Mouse (Mus musculus): Measurements from ENCODE around the gene Mid1. TPM values are rescaled to one million over a fixed set of nuclear protein-coding genes. Genes with fewer than 3 reads are reported as not detected.
"Not testable (repeated sequence)": the region's sequence is repeated elsewhere in the genome, so short reads cannot be mapped to it uniquely, and the experiment has no call there.

Mid1 gene
- polyA plus RNA-seq, 1 experiment from 2014 or later = 10.0 TPM

DNA sequence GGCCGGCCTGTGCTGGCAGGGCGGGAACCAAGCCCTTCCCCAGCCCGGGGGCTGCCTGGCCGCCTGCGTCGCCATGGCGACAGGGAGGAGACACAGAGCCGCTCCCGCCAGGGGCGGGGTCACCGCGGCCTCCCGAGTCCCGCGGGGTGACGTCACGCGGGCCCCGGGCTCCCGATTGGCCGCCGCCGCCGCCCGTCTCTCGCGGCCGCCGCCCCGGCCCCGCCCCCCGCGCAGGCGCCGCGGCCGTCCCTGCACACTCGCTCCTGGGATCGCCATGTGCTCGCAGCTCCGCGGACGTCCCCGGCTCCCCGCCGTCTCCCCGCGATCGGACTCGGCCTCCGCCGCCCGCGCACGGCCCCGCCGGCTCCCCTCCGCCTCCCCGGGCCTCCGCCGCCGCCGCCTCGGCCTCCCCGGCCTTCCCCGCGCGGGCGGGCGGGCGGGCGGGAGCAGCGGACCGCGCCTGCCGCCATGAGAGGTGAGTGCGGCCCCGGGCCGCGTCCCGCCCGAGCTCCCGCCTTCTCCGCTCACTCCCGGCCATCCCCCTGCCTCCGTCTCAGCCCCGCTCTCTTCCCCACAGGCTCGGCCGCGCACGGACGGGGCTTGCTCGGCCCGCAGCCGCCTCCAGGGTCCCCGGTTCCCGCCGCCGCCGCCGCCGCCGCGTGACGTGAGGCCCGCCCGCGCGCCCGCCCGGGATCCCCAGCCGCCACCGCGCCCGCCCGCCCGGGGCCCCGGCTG, 324.2 kb downstream of the Mid1 start, which contains the start of gene Gm21887:
Gene Gm21887 (plus strand): TSS at position 644 of the 735 bp plus-strand sequence.
- Histone ChIP-seq H3K4me2 (peak within 1 kb of the TSS; percentile 43), H3K36me3 (ENCODE audit: control insufficient read depth, insufficient read depth, low read length) (peaks cover 13% of the 10 kb centered on the region), H3K9me3 (replicated peaks; ENCODE audit: control insufficient read depth, low read length) (peaks cover 48% of the 10 kb centered on the region), H3K4me3 (ENCODE audit: low read depth, low read length) (peak within 1 kb of the TSS; percentile 59), H3K27ac (ENCODE audit: low read depth, low read length) (peak within 1 kb of the TSS; percentile 83), H3K9ac (ENCODE audit: low read depth, low read length) (peak within 1 kb of the TSS; percentile 79)
- peak; percentile 86 for ATAC-seq (replicated peaks; ENCODE audit: insufficient number of reproducible peaks, low FRiP score, low TSS enrichment)
- H3K4me1 ChIP-seq (ENCODE audit: control insufficient read depth, insufficient read depth, low read length); H3K27me3 ChIP-seq (ENCODE audit: control insufficient read depth, insufficient read depth, low read length): not testable (repeated sequence)
- WGBS (ENCODE audit: insufficient replicate concordance) = 63% methylated on average over 116 of the region's 118 CpGs

DNA sequence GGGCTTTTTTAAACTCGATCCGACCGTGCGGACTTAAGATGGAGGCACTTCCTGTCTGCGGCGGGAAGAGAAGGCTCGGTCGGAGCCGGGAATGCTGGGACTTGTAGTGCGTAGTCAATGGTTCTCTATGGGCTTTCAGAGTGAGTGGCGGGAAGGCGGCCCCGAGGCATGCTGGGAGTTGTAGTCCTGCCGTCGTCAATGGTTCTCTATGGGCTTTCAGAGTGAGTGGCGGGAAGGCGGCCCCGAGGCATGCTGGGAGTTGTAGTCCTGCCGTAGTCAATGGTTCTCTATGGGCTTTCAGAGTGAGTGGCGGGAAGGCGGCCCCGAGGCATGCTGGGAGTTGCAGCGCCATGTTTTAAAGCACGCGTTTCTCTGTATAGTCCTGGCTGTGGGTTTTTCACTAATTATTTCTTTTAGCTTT, 324.8 kb downstream of the Mid1 start:
- peaks cover 13% of the 10 kb centered on the region for H3K36me3 ChIP-seq (ENCODE audit: control insufficient read depth, insufficient read depth, low read length)
- H3K9ac ChIP-seq (ENCODE audit: low read depth, low read length) = peak overlapping the region; percentile 79
- peaks cover 44% of the 10 kb centered on the region for H3K9me3 ChIP-seq (replicated peaks; ENCODE audit: control insufficient read depth, low read length)
- WGBS (ENCODE audit: insufficient replicate concordance) = 54% methylated on average over 25 of the region's 25 CpGs
- H3K4me1 ChIP-seq (ENCODE audit: control insufficient read depth, insufficient read depth, low read length); H3K27me3 ChIP-seq (ENCODE audit: control insufficient read depth, insufficient read depth, low read length); H3K4me2 ChIP-seq: not testable (repeated sequence)
- peak; percentile 96 for ATAC-seq (replicated peaks; ENCODE audit: insufficient number of reproducible peaks, low FRiP score, low TSS enrichment)
- peak overlapping the region; percentile 83 for H3K27ac ChIP-seq (ENCODE audit: low read depth, low read length)
- H3K4me3 ChIP-seq (ENCODE audit: low read depth, low read length) = peak overlapping the region; percentile 59

DNA sequence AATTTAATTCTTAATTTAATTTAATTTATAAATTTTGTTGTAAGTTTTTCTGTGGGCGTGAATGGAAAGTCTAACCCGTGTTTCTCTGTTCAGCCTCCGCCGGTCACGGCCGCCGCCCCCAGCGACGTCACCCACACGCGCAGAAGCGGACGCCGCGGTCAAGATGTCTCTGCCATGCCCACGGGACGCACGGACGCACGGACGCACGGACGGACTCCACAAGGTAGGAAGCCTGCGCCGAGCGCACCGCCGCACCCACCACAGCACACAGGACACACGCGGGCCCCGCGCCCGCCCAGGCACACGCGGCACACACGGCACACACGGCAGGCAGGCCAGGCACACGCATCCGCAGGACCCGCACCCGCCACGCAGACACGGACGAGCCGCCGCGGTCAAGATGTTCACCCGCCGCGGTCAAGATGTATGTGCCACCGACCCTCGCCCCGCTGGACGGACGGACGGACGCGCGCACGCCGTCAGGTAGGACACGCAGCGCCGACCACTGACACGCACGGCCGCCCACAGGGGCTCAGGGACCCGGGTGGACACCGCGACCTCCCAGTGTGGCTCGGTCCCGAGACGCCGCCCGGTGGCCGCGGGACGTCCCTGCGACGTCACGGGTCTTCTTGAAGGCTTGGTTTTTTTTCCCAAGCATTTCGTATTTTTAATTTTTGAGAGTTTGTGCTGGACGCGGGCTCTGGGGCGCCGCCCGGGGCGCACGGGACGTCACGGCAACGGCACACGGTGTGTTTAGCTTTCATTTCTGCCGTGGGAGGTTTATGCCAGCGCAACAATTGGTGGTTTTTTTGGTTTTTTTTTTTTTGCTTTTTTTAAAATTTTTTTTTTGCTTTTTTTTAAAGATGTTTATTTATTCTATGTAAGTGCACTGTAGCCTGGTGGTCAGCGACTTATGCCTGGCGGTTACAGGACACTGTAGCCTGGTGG, 325.9 kb downstream of the Mid1 start:
- not testable (repeated sequence) for H3K27ac ChIP-seq (ENCODE audit: low read depth, low read length); H3K9ac ChIP-seq (ENCODE audit: low read depth, low read length)

DNA sequence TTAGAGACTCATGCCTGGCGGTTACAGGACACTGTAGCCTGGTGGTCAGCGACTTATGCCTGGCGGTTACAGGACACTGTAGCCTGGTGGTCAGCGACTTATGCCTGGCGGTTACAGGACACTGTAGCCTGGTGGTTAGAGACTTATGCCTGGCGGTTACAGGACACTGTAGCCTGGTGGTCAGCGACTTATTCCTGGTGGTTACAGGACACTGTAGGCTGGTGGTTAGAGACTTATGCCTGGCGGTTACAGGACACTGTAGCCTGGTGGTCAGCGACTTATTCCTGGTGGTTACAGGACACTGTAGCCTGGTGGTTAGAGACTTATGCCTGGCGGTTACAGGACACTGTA, 326.5 kb downstream of the Mid1 start:
- H3K36me3 ChIP-seq (ENCODE audit: control insufficient read depth, insufficient read depth, low read length) = peaks cover 13% of the 10 kb centered on the region
- not testable (repeated sequence) for H3K4me2 ChIP-seq; H3K9ac ChIP-seq (ENCODE audit: low read depth, low read length); H3K27me3 ChIP-seq (ENCODE audit: control insufficient read depth, insufficient read depth, low read length); H3K4me1 ChIP-seq (ENCODE audit: control insufficient read depth, insufficient read depth, low read length); H3K27ac ChIP-seq (ENCODE audit: low read depth, low read length); ATAC-seq (replicated peaks; ENCODE audit: insufficient number of reproducible peaks, low FRiP score, low TSS enrichment); H3K4me3 ChIP-seq (ENCODE audit: low read depth, low read length)
- 100% methylated on average over 1 of the region's 10 CpGs for WGBS (ENCODE audit: insufficient replicate concordance)
- peaks cover 41% of the 10 kb centered on the region for H3K9me3 ChIP-seq (replicated peaks; ENCODE audit: control insufficient read depth, low read length)

More for the DNA sequence above, 325.9 kb downstream of the Mid1 start:
- ATAC-seq (replicated peaks; ENCODE audit: insufficient number of reproducible peaks, low FRiP score, low TSS enrichment) = peak; percentile 52
- not testable (repeated sequence) for H3K4me1 ChIP-seq (ENCODE audit: control insufficient read depth, insufficient read depth, low read length); H3K27me3 ChIP-seq (ENCODE audit: control insufficient read depth, insufficient read depth, low read length)
- Histone ChIP-seq H3K36me3 (ENCODE audit: control insufficient read depth, insufficient read depth, low read length) (peaks cover 13% of the 10 kb centered on the region), H3K4me3 (ENCODE audit: low read depth, low read length) (peak overlapping the region; percentile 25), H3K4me2 (peak overlapping the region; percentile 43), H3K9me3 (replicated peaks; ENCODE audit: control insufficient read depth, low read length) (peaks cover 41% of the 10 kb centered on the region)
- WGBS (ENCODE audit: insufficient replicate concordance) = 84% methylated on average over 97 of the region's 97 CpGs

DNA sequence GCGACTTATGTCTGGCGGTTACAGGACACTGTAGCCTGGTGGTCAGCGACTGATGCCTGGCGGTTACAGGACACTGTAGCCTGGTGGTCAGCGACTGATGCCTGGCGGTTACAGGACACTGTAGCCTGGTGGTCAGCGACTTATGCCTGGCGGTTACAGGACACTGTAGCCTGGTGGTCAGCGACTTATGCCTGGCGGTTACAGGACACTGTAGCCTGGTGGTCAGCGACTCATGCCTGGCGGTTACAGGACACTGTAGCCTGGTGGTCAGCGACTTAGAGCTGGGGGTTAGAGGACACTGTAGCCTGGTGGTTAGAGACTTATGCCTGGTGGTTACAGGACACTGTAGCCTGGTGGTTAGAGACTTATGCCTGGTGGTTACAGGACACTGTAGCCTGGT, 328.4 kb downstream of the Mid1 start:
- H3K27ac ChIP-seq (ENCODE audit: low read depth, low read length); H3K9ac ChIP-seq (ENCODE audit: low read depth, low read length); H3K4me1 ChIP-seq (ENCODE audit: control insufficient read depth, insufficient read depth, low read length); ATAC-seq (replicated peaks; ENCODE audit: insufficient number of reproducible peaks, low FRiP score, low TSS enrichment); H3K4me3 ChIP-seq (ENCODE audit: low read depth, low read length); H3K27me3 ChIP-seq (ENCODE audit: control insufficient read depth, insufficient read depth, low read length); H3K4me2 ChIP-seq: not testable (repeated sequence)
- no CpG with 5 or more reads among the region's 13 CpGs for WGBS (ENCODE audit: insufficient replicate concordance)
- Histone ChIP-seq H3K36me3 (ENCODE audit: control insufficient read depth, insufficient read depth, low read length) (peaks cover 22% of the 10 kb centered on the region), H3K9me3 (replicated peaks; ENCODE audit: control insufficient read depth, low read length) (peaks cover 33% of the 10 kb centered on the region)

DNA sequence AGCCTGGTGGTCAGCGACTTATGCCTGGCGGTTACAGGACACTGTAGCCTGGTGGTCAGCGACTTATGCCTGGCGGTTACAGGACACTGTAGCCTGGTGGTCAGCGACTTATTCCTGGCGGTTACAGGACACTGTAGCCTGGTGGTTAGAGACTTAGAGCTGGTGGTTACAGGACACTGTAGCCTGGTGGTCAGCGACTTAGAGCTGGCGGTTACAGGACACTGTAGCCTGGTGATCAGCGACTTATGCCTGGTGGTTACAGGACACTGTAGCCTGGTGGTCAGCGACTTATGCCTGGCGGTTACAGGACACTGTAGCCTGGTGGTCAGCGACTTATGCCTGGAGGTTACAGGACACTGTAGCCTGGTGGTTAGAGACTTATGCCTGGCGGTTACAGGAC, 329.0 kb downstream of the Mid1 start:
- not testable (repeated sequence) for H3K4me3 ChIP-seq (ENCODE audit: low read depth, low read length); ATAC-seq (replicated peaks; ENCODE audit: insufficient number of reproducible peaks, low FRiP score, low TSS enrichment); H3K9ac ChIP-seq (ENCODE audit: low read depth, low read length); H3K27me3 ChIP-seq (ENCODE audit: control insufficient read depth, insufficient read depth, low read length); H3K27ac ChIP-seq (ENCODE audit: low read depth, low read length); H3K4me2 ChIP-seq; H3K4me1 ChIP-seq (ENCODE audit: control insufficient read depth, insufficient read depth, low read length)
- 76% methylated on average over 6 of the region's 13 CpGs for WGBS (ENCODE audit: insufficient replicate concordance)
- peaks cover 25% of the 10 kb centered on the region for H3K36me3 ChIP-seq (ENCODE audit: control insufficient read depth, insufficient read depth, low read length)
- peaks cover 34% of the 10 kb centered on the region for H3K9me3 ChIP-seq (replicated peaks; ENCODE audit: control insufficient read depth, low read length)

DNA sequence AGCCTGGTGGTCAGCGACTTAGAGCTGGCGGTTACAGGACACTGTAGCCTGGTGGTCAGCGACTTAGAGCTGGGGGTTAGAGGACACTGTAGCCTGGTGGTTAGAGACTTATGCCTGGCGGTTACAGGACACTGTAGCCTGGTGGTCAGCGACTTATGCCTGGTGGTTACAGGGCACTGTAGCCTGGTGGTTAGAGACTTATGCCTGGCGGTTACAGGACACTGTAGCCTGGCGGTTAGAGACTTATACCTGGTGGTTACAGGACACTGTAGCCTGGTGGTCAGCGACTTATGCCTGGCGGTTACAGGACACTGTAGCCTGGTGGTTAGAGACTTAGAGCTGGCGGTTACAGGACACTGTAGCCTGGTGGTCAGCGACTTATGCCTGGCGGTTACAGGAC, 330.9 kb downstream of the Mid1 start:
- H3K9me3 ChIP-seq (replicated peaks; ENCODE audit: control insufficient read depth, low read length) = peaks cover 32% of the 10 kb centered on the region
- ATAC-seq (replicated peaks; ENCODE audit: insufficient number of reproducible peaks, low FRiP score, low TSS enrichment); H3K4me3 ChIP-seq (ENCODE audit: low read depth, low read length): not testable (repeated sequence)

DNA sequence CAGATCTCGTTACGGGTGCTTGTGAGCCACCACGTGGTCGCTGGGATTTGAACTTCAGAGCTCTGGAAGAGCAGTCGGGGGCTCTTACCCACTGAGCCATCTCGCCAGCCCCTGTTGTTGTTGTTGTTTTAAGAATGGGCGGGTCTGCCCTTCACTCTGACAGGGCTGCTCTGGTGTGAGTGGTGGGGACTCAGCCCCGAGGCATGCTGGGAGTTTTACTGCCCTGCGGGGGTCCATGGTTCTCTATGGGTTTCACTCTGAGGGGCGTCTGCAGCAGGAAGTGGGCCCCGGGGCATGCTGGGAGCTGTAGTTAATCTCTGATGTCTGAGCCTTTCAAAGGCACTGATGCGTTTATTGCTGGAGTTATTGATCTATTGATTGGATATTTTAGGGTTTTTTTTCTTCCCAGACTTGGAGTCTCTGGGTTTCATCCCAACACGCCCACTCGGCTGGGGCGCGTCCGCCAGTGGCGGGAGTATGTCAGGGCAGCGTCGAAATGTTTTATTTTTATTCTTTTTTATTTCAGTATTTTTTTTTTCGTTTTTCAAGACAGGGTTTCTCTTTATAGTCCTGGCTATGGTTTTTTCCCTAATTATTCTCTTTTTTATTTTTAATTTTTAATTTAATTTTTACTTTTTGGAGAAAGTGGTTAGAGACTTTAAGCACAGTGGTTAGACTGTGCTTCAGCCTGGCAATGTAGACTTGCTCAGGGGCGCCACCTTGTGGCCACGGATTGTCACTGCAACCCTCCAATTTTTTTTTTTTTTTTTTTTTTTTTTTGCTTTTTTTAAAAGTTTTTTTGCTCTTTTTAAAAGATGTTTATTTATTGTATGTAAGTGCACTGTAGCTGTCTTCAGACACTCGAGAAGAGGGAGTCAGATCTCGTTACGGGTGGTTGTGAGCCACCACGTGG, 332.6 kb downstream of the Mid1 start:
- H3K9ac ChIP-seq (ENCODE audit: low read depth, low read length); H3K27me3 ChIP-seq (ENCODE audit: control insufficient read depth, insufficient read depth, low read length); H3K4me1 ChIP-seq (ENCODE audit: control insufficient read depth, insufficient read depth, low read length); H3K4me3 ChIP-seq (ENCODE audit: low read depth, low read length); H3K27ac ChIP-seq (ENCODE audit: low read depth, low read length); H3K4me2 ChIP-seq: not testable (repeated sequence)
- ATAC-seq (replicated peaks; ENCODE audit: insufficient number of reproducible peaks, low FRiP score, low TSS enrichment) = peak; percentile 73
- H3K9me3 ChIP-seq (replicated peaks; ENCODE audit: control insufficient read depth, low read length) = peaks cover 32% of the 10 kb centered on the region
- WGBS (ENCODE audit: insufficient replicate concordance) = 61% methylated on average over 27 of the region's 27 CpGs
- H3K36me3 ChIP-seq (ENCODE audit: control insufficient read depth, insufficient read depth, low read length) = peaks cover 32% of the 10 kb centered on the region

More for the DNA sequence above, 330.9 kb downstream of the Mid1 start:
- H3K27ac ChIP-seq (ENCODE audit: low read depth, low read length); H3K9ac ChIP-seq (ENCODE audit: low read depth, low read length); H3K4me1 ChIP-seq (ENCODE audit: control insufficient read depth, insufficient read depth, low read length); H3K4me2 ChIP-seq; H3K27me3 ChIP-seq (ENCODE audit: control insufficient read depth, insufficient read depth, low read length): not testable (repeated sequence)
- H3K36me3 ChIP-seq (ENCODE audit: control insufficient read depth, insufficient read depth, low read length) = peaks cover 32% of the 10 kb centered on the region
- WGBS (ENCODE audit: insufficient replicate concordance) = 85% methylated on average over 10 of the region's 12 CpGs

All from heart, embryonic 11.5 days (tissue).